In genomic region chr1:113392962-113393361, GRCm38 (mm10) we compare ENCODE assay signal across 18 mouse cellular contexts.
"Had no signal": no experiment of that assay in that cellular context is flagged by ENCODE, and none has a peak within 500 bp of the region (broad histone marks: within the 10 kb centered on the region; RNA-seq: fewer than 3 reads in every experiment).

No protein-coding gene starts in this region.

- H3K9ac ChIP-seq: lung, embryonic 14.5 days; midbrain, embryonic 12.5 days; neural tube, embryonic 13.5 days; neural tube, embryonic 15.5 days had no signal

- H3K4me2 ChIP-seq: lung, embryonic 14.5 days; midbrain, embryonic 12.5 days; neural tube, embryonic 13.5 days; neural tube, embryonic 15.5 days had no signal

- ATAC-seq: midbrain, embryonic 16.5 days had no signal

- H3K27ac ChIP-seq: midbrain, embryonic 10.5 days; midbrain, embryonic 12.5 days; neural tube, embryonic 13.5 days; neural tube, embryonic 15.5 days had no signal

- H3K4me3 ChIP-seq: midbrain, embryonic 10.5 days; midbrain, embryonic 12.5 days; myocyte; neural tube, embryonic 13.5 days; neural tube, embryonic 15.5 days had no signal

- H3K4me1 ChIP-seq: midbrain, embryonic 10.5 days; midbrain, embryonic 12.5 days; neural tube, embryonic 13.5 days; neural tube, embryonic 15.5 days had no signal

- DNase-seq: lung, embryonic 14.5 days; lung, postnatal 10 days; lung, postnatal 4 days; midbrain, embryonic 14.5 days; retina, postnatal 1 day; right cerebral cortex, adult 18-20 months; right cerebral cortex, postnatal 25 days; right cerebral cortex, postnatal 4 days; spleen, adult 18-20 months; thymus, adult 18-20 months; thymus, postnatal 14 days; thymus, postnatal 36 days had no signal

- H3K27me3 ChIP-seq: midbrain, embryonic 12.5 days; neural tube, embryonic 13.5 days; neural tube, embryonic 15.5 days had no signal

- H3K9me3 ChIP-seq: midbrain, embryonic 10.5 days; midbrain, embryonic 12.5 days; neural tube, embryonic 13.5 days; neural tube, embryonic 15.5 days had no signal

- H3K36me3 ChIP-seq: midbrain, embryonic 10.5 days; midbrain, embryonic 12.5 days; neural tube, embryonic 13.5 days; neural tube, embryonic 15.5 days had no signal
